ENCODE assay signal across 7 mouse cellular contexts in genomic region chr19:4928781-4929180, GRCm38 (mm10). TPM values are rescaled to one million over a fixed set of nuclear protein-coding genes. Genes with fewer than 3 reads are reported as not detected.
DNase-seq lines count a peak whose midpoint lies in the region; ATAC-seq lines count a peak whose summit lies in the region.

No protein-coding gene starts in this region.

- 58% methylated on average over 5 of the region's 5 CpGs for WGBS in forebrain, embryonic 13.5 days
- WGBS in hindbrain, embryonic 11.5 days: 64% methylated on average over 5 of the region's 5 CpGs

- H3K9ac ChIP-seq in forebrain, embryonic 13.5 days: peak overlapping the region; percentile 68
- H3K9ac ChIP-seq in hindbrain, embryonic 11.5 days (ENCODE audit: low read depth, low read length): peak overlapping the region; percentile 64

- H3K4me2 ChIP-seq in forebrain, embryonic 13.5 days: peak overlapping the region; percentile 84
- peak overlapping the region; percentile 53 for H3K4me2 ChIP-seq in hindbrain, embryonic 11.5 days (replicated peaks; ENCODE audit: low read depth, low read length)

- DNase-seq in ovary, postnatal 14 days (ENCODE audit: low spot score): peak; percentile 19
- no peak for DNase-seq in ovary, adult 18-20 months (ENCODE audit: low spot score)
- no peak for DNase-seq in hindbrain, embryonic 11.5 days (ENCODE audit: low spot score)
- peak; percentile 18 for DNase-seq in lung, postnatal 14 days
- no peak for DNase-seq in thymus, postnatal 25 days

- H3K4me3 ChIP-seq in forebrain, embryonic 13.5 days: peak overlapping the region; percentile 74
- H3K4me3 ChIP-seq in hindbrain, embryonic 11.5 days (ENCODE audit: low read depth, low read length): peak overlapping the region; percentile 53

- peaks cover 25% of the 10 kb centered on the region for H3K4me1 ChIP-seq in forebrain, embryonic 13.5 days
- H3K4me1 ChIP-seq in hindbrain, embryonic 11.5 days (replicated peaks; ENCODE audit: control insufficient read depth, insufficient read depth, low read length): peaks cover 4% of the 10 kb centered on the region

- no peaks in the 10 kb centered on the region for H3K27me3 ChIP-seq in forebrain, embryonic 13.5 days
- H3K27me3 ChIP-seq in hindbrain, embryonic 11.5 days (ENCODE audit: control insufficient read depth, insufficient read depth, low read length): no peaks in the 10 kb centered on the region

- H3K36me3 ChIP-seq in forebrain, embryonic 13.5 days (ENCODE audit: poor library complexity, severe bottlenecking): peaks cover 23% of the 10 kb centered on the region
- 0 out of 2 replicates have a peak, but pooled peaks cover 2% of the 10 kb centered on the region for H3K36me3 ChIP-seq in hindbrain, embryonic 11.5 days (ENCODE audit: control insufficient read depth, insufficient read depth, low read length)

- no peak for ATAC-seq in forebrain, embryonic 13.5 days
- ATAC-seq in hindbrain, embryonic 11.5 days (ENCODE audit: low FRiP score): no peak
- ATAC-seq in granulocyte monocyte progenitor cell, adult 5-6 weeks (replicated peaks; ENCODE audit: poor library complexity, severe bottlenecking): no peak

- H3K9me3 ChIP-seq in forebrain, embryonic 13.5 days (replicated peaks): no peaks in the 10 kb centered on the region
- H3K9me3 ChIP-seq in hindbrain, embryonic 11.5 days (ENCODE audit: control insufficient read depth, low read length): no peaks in the 10 kb centered on the region

- H3K27ac ChIP-seq in forebrain, embryonic 13.5 days: peak overlapping the region; percentile 62; the same call in 1 of the 2 replicates
- H3K27ac ChIP-seq in hindbrain, embryonic 11.5 days (ENCODE audit: low read depth, low read length): peak overlapping the region; percentile 70; the same call in 1 of the 2 replicates

RNA-seq across cellular contexts. Expression of gene Dpp3, which starts 0.7 kb away (rescaled TPM):
- 118 and 132 TPM in 2 replicates for polyA plus RNA-seq in forebrain, embryonic 13.5 days (2015; fragmentation: Nextera tagmentation; extraction: Ambion mirVana)
- 125 and 155 TPM in 2 replicates for polyA plus RNA-seq in hindbrain, embryonic 11.5 days (2014; fragmentation: Nextera tagmentation; extraction: Ambion mirVana)
- 48.5 and 66.6 TPM in 2 replicates for total RNA-seq in granulocyte monocyte progenitor cell, adult 5-6 weeks (2014; fragmentation: Nextera tagmentation)
- 38.7 and 41.0 TPM in 2 replicates for total RNA-seq in granulocyte monocyte progenitor cell, adult 5-6 weeks (2017)

RNA-seq across cellular contexts. Expression of gene Peli3, which starts 14.1 kb away (rescaled TPM):
- polyA plus RNA-seq in forebrain, embryonic 13.5 days (2015; fragmentation: Nextera tagmentation; extraction: Ambion mirVana): 5.7 TPM in 2 replicates
- 1.7 and 3.0 TPM in 2 replicates for polyA plus RNA-seq in hindbrain, embryonic 11.5 days (2014; fragmentation: Nextera tagmentation; extraction: Ambion mirVana)
- total RNA-seq in granulocyte monocyte progenitor cell, adult 5-6 weeks (2014; fragmentation: Nextera tagmentation): not detected in 2 replicates
- total RNA-seq in granulocyte monocyte progenitor cell, adult 5-6 weeks (2017): 0.10 and 3.3 TPM in 2 replicates

RNA-seq across cellular contexts. Expression of gene Bbs1, which starts 22.4 kb away (rescaled TPM):
- polyA plus RNA-seq in forebrain, embryonic 13.5 days (2015; fragmentation: Nextera tagmentation; extraction: Ambion mirVana): 8.9 and 10.8 TPM in 2 replicates
- polyA plus RNA-seq in hindbrain, embryonic 11.5 days (2014; fragmentation: Nextera tagmentation; extraction: Ambion mirVana): 8.1 and 11.6 TPM in 2 replicates
- 3.1 TPM in 1 of 2 replicates, not detected in the other for total RNA-seq in granulocyte monocyte progenitor cell, adult 5-6 weeks (2014; fragmentation: Nextera tagmentation)
- 0.82 and 1.9 TPM in 2 replicates for total RNA-seq in granulocyte monocyte progenitor cell, adult 5-6 weeks (2017)

RNA-seq across cellular contexts. Expression of gene Mrpl11, which starts 33.2 kb away (rescaled TPM):
- 128 and 135 TPM in 2 replicates for polyA plus RNA-seq in forebrain, embryonic 13.5 days (2015; fragmentation: Nextera tagmentation; extraction: Ambion mirVana)
- 153 and 158 TPM in 2 replicates for polyA plus RNA-seq in hindbrain, embryonic 11.5 days (2014; fragmentation: Nextera tagmentation; extraction: Ambion mirVana)
- total RNA-seq in granulocyte monocyte progenitor cell, adult 5-6 weeks (2014; fragmentation: Nextera tagmentation): 51.9 and 53.3 TPM in 2 replicates
- 58.8 and 81.4 TPM in 2 replicates for total RNA-seq in granulocyte monocyte progenitor cell, adult 5-6 weeks (2017)

RNA-seq across cellular contexts. Expression of gene Zdhhc24, which starts 50.3 kb away (rescaled TPM):
- polyA plus RNA-seq in forebrain, embryonic 13.5 days (2015; fragmentation: Nextera tagmentation; extraction: Ambion mirVana): 17.1 and 20.1 TPM in 2 replicates
- 14.1 and 16.3 TPM in 2 replicates for polyA plus RNA-seq in hindbrain, embryonic 11.5 days (2014; fragmentation: Nextera tagmentation; extraction: Ambion mirVana)
- 5.9 and 15.5 TPM in 2 replicates for total RNA-seq in granulocyte monocyte progenitor cell, adult 5-6 weeks (2014; fragmentation: Nextera tagmentation)
- 3.2 and 9.0 TPM in 2 replicates for total RNA-seq in granulocyte monocyte progenitor cell, adult 5-6 weeks (2017)

Comparison
In these comparisons a context has a peak if more than half of its experiments do, and no peak if none do; other contexts are left out.
1. DNase-seq: peak in ovary, postnatal 14 days (single experiment) and lung, postnatal 14 days (single experiment); none in ovary, adult 18-20 months (single experiment), hindbrain, embryonic 11.5 days (single experiment) and thymus, postnatal 25 days (single experiment).